Mouse (Mus musculus) frontal cortex, postnatal 25 days (tissue): ENCODE measurements at regions not wholly inside any gene's neighbourhood (a gene's known extent, or its start where the extent isn't known, plus 50 kb on each side); places are given as distances from the start of the nearest gene placed in this dataset.

Source experiments
- DNase-seq, 2 experiments: peaks; one replicate each; pipeline ENCODE4 v3.0.0; 2022; ENCODE audit warnings: low spot score in 2 of 2

GRCm38 (mm10) chr3:16816814-16817213, 810.6 kb upstream of the Gm5150 start:
- no peak for DNase-seq

- no peak for DNase-seq
These were observed 809.9 kb upstream of the Gm5150 start for GRCm38 (mm10) chr3:16816101-16816500.

GRCm38 (mm10) chr3:16810878-16811611, 804.8 kb upstream of the Gm5150 start:
- no peak for DNase-seq

- no peak for DNase-seq
These were observed 797.4 kb upstream of the Gm5150 start for GRCm38 (mm10) chr3:16803603-16804002.
